Mouse (Mus musculus): ENCODE measurements around the gene Desi1.

The Desi1 gene

DNA sequence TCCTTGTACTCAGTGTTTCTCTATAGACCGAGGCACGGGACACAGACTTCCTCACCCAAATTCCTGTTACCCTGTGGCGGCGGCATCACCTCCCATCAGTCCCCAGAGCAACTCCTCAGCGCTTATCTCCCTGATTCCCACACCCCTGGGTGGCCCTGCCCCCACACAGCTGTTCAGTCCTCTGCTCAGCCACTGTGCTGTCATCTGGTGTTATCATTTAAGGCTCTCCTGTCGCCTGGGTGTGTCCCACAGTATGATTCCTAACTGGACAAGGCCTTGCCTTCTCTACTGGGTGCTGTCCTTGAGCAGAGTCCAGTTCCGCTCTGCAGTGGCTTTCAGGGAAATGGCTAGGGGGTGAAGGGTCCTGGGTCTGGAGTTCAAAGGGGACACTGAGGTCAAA is 43.1 kb downstream of the Desi1 start:
- no peak for TF ChIP-seq GATA4 (IDR thresholded peaks at IDR 0.05; ENCODE audit: insufficient replicate concordance, low read length)

DNA sequence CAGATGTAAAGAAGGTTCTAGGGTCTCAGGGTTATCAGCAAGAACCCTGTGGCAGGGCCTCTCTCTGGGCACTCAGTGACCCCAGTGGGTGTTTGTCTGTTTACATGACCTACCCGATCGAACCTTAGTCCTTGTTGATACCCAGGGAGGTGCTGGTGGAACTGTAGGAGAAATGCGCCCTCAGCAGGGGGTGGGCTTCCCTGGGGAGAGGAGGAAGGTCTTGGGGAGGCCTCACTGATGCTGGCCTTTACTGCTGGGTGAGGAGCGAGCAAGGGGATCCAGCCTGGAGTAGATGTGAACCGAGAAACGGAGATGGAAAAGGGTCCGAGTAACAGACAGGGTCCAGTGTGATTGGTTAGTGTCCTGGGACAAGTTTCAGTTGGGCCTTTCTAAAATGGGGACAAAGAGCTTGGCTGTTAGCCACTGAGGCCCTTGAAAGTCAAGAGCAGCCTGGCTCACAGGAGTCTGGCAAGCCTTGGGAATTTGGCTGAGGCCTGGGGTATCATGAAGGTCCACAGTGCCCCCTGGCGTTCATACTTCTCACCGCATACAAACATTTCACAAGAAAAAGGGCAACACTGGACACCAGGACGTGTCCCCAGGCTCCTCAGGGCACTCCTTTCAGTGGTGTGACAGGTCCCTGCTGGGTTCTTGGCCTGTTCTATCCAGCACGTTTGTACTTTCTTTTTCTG is 44.1 kb downstream of the Desi1 start:
- TF ChIP-seq GATA4 (IDR thresholded peaks at IDR 0.05; ENCODE audit: insufficient replicate concordance, low read length): no peak

DNA sequence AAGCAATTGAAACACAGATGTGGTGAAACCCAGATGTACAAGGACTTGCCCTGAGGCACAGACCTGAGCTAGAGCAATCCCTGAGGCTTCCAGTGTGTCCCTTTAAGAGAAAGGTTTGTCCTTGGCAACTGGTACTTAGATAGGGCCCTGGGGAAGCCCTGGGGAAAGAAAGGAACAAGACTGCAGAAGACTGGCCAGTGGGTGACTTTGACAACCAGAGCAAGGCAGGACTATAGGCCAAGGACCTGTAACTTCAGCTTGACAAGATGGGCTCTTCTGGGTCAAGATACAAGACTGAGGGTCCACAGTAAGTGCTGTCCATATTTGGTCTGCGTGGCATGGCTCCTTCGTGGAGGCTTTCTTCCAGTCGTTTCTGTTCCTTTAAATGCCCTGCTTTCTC is 46.0 kb downstream of the Desi1 start, which contains the start of gene Xrcc6:
Gene Xrcc6, plus strand, starts transcription at position 190 of the 400 bp plus-strand sequence.
- TF ChIP-seq GATA4 (IDR thresholded peaks at IDR 0.05; ENCODE audit: insufficient replicate concordance, low read length): no peak

DNA sequence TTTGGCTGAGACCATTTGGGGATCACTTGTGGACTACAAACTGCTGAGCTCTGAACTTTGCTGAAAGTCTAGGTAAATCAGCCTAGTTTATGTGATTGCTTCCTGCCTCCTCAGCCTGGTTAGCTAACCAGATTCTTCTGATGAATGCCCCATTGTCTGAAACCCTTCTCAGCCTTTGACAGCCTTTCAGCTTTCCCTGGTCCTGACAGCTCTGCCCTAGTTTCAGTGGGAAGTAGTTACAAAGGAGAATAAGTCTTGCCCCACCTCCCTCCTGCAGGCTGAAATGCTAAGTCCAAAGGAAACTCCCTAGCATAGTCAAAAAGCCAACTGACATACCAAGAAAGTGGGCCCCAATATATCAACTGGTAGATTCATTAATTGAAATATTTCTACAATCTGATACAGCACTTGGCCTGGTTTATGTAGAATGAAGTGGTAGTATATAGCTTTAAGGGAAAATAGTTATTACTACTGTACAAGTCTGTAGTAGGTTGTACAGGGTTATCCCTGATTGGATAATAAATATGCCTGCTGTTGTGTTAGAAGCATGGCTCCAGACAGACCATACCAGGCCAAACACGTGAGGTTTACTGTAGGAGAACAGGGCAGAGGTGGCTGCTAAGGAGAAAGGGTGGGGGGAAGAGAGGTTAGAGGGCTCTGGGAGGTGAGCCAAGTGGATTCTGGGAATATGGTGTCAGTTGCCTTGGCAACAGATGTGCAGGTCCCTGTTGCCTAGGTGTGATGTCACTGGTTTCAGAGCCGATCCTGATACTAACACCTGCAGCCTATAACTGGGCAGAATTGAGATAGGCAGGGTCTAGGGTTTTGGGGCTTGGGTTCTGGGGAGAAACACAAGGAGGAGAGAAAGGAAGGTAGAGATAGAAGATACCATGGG is 48.1 kb downstream of the Desi1 start:
- no peak for TF ChIP-seq GATA4 (IDR thresholded peaks at IDR 0.05; ENCODE audit: insufficient replicate concordance, low read length)

DNA sequence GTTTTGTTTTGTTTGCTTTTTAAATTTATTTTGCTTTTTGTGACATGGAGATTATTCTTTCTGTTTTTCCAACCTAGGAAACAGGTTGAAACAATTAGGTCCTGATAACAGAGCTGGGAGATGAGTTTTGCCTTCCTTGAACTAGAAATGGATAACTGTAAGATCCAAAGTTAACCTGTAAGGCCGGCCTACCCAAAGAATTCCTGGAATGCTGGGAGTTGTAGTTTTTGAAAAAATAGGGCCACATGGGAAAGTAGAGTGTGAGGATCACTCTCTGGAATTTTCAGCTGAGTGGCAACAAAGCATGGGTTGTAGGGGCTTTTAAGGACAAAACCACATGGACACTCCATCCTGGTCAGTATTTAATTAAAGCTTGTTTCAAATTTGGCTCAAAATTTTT is 51.5 kb downstream of the Desi1 start:
- no peak for TF ChIP-seq GATA4 (IDR thresholded peaks at IDR 0.05; ENCODE audit: insufficient replicate concordance, low read length)

DNA sequence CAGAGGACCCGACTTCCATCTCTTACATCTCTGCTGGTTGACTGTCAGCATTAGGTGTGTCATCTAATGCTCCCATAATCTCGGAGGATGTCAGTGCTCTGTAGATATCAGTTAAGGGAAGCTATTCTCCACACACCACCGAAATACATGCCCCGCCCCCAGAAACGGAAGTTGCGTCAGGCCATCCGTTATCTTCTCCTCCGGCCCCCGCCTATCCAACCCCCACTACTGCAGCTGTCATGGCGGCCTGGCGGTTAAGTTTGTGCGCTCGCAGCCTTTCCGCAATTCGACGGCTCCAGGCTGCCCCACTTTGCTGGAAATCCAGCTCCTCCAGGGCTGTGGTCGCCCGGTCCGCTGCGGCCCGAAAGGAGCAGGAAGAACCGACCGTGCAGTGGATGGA is 53.3 kb downstream of the Desi1 start, which contains the start of gene 1700029P11Rik:
Gene 1700029P11Rik, plus strand, starts transcription at position 220 of the 400 bp plus-strand sequence.
- no peak for TF ChIP-seq GATA4 (IDR thresholded peaks at IDR 0.05; ENCODE audit: insufficient replicate concordance, low read length)

DNA sequence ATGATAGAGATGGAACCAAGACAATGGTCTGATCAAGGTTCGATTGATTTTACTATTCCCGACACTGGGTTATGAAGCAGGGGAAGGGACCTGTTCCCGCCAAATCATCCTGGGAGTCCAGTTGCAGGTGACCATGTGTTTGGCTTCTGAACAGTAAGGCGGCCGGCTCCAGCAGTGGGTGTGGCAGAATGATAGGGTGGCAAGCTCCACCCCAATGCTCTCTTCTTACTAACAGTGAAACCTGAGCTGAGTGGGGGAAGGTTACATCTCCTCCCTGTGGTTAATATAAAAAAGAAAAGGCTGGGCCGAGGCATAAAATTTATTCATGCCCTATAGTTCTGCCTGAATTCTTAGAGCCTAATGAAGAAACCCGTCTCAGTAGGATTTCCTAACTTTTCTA is 64.5 kb downstream of the Desi1 start:
- no peak for TF ChIP-seq GATA4 (IDR thresholded peaks at IDR 0.05; ENCODE audit: insufficient replicate concordance, low read length)

DNA sequence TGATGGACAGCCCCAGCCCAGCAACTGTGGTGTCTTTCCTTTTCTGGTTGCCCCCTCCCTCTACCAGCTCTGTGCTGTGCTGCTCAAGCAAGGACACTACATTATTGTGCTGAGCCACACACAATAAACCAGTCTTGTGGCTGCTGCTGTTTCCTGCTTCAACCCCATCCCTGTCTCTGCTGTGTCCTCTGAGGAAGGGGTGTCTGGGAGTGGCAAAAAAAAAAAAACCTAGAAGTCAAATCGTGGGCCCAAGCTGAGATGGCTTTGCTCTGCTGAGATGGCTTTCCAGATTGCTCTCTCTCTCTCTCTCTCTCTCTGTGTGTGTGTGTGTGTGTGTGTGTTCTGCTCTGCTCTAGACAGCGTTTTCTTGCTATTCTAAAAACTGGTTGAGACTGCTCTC is 65.2 kb downstream of the Desi1 start:
- TF ChIP-seq GATA4 (IDR thresholded peaks at IDR 0.05; ENCODE audit: insufficient replicate concordance, low read length): no peak

DNA sequence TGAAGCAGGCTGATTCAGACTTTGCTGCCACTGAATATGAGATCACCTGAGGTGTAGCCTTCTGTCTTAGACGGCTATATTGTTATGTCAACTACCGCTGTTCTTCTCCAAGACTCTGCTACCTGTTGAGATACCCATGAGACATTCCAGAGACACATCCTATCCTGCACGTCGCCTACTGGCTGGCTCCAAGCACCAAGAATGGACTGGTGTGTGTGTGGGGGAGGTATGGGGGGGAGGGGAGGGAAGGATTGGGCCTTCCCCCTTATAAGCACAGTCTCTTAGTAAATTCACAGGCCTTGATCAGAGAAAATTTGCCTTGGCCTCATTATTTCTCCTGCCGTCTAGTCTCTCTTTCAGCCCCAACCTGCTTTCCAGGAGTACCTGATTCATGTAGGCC is 65.8 kb downstream of the Desi1 start:
- no peak for TF ChIP-seq GATA4 (IDR thresholded peaks at IDR 0.05; ENCODE audit: insufficient replicate concordance, low read length)

DNA sequence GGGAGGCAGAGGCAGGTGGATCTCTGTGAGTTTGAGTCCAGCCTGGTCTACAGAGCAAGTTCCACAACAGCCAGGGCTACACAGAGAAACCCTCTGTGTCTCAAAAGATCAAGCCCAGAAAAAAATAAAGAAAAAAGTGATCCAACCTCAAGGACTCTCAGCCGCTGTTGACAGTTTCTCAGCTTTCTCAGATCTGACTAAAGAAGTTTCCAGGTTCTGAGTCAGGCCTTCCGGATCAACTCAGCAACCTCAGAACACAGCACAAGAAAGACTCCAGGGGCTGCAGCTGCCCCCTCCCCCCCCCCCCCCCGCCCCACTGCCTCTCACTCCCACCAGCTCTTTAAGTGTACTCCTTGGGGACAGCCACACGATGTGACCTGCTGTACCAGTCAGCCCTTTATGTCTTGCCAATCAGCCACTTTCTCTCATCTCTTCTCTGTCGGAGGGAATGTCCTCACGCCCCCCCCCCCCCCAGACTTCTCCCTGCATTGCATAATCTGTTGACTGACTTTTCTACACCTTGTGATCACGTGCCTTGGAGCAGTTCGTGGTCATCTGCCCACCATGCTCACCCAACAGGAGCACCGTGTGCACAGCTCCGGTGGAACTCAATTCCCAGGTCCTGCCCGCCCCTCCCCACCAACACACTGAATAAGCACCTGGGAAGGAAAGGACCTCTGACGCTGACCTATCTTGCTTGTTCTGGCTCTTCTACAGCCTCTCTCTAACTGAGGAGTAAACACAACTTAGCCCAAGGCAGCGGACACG is 67.4 kb downstream of the Desi1 start:
- TF ChIP-seq GATA4 (IDR thresholded peaks at IDR 0.05; ENCODE audit: insufficient replicate concordance, low read length): no peak

DNA sequence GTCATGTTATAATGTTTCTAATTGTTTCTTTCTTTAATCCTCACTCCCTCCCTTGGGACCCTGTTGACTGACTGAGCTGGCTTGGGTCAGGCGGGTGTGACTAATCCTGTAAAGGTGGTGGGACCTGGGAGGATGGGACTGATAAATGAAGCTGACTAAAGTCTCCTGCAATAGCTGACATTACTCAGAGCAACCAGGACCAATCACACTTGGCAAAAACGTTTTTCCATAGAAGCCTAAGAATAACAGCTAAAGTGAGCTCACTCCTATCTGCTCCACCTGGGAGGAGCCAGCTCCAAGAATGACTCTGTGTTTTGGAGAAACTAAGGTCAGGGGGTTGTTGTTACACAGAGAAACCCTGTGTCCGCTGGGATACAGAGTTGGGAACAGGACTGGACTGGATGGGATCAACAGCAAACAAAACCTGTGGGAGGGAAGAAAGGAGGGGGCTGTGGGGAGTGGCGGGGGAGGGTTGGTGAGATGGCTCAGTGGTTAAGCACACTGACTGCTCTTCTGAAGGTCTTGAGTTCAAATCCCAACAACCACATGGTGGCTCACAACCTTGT is 68.6 kb downstream of the Desi1 start:
- no peak for TF ChIP-seq GATA4 (IDR thresholded peaks at IDR 0.05; ENCODE audit: insufficient replicate concordance, low read length)

DNA sequence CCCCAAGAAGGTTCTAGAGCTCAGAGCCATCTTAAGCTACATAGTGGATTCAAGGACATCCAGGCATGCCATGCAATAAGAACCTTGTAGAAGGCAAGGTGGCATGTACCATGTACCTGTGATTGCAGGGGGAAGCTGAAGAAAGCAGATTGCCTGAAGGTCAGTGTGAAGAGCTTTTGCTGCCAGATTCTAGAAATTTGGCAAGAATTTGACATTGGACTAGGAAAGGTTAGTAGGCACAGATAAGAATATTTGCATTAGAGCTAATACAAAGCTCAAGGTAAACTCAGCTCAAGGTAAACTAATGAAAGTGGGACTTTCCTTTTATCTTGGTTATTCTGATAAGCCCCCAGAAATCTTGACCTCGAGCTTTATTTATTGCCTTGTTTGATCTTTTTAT is 69.4 kb downstream of the Desi1 start:
- peak; percentile 89 for TF ChIP-seq GATA4 (IDR thresholded peaks at IDR 0.05; ENCODE audit: insufficient replicate concordance, low read length)

DNA sequence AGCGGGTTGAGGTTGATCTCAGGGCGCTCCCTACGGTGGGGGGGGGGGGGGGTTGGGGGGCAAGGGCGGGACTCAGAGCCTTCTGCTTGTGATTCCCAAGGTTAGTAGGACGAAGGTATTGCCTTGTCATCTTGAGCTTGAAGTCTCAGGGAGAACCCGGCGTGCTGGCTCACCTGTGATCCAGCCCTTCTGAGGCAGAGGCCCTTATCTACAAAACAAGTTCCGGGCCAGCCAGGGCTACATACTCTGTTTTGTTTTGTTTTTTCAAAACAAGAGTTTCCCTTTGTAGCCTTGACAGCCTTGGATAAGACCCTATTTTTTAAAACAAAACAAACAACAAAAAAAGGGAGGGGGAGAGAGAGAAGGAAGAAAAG is 72.6 kb downstream of the Desi1 start:
- no peak for TF ChIP-seq GATA4 (IDR thresholded peaks at IDR 0.05; ENCODE audit: insufficient replicate concordance, low read length)

DNA sequence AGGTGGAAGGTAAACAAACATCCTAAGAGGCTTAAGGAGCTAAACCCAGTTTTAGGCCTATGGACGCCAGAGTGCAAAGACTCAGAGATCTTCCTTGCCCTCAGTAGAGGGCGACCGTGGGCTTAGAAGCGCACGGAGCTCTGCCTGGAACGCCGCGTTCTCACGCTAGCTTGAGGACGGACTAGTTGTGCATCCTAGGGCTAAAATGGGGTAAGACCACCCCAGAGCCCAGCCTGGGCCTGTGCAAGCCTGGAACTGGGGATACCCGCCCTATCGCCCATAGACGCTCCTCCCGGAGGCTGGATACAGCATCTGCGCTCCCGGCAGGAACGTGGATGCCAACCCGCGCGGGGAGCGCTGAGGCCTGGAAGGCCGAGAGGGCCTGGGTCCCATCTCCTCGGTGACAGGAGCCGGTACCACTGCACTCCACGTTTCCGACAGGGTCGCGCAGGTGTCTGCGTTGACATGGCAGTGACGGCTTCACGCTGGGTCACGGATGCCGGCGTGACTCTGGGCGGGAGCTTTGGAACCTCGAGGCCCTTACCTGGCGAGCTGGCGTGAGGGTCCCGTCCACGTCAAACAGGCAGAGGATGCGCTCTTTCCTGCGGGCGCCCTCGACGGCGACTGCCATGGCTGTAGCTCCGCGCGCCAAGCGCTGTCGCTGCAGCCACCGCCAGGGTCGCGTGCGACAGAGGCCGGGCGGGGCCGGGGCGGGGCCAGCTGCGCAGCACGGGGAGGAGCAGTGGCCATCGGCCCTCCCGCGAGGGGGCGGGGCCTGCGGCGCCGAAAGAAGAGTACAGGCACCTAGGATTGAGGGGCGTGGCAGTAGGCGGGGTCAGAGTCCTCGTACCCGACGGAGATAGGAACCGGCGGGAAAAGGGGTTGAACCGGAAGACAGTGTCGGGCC is 73.2 kb downstream of the Desi1 start, which contains the start of gene Pmm1:
Gene Pmm1, minus strand, starts transcription at position 760 of the 907 bp plus-strand sequence.
- peak; percentile 37; the same call in 1 of the 2 replicates for TF ChIP-seq GATA4 (IDR thresholded peaks at IDR 0.05; ENCODE audit: insufficient replicate concordance, low read length)
